Mouse (Mus musculus) heart, postnatal 0 days (tissue): ENCODE data around the gene Grin2c. TPM values are rescaled to one million over a fixed set of nuclear protein-coding genes. Genes with fewer than 3 reads are reported as not detected.

Experiments
- ATAC-seq: fragments of 200-750 bp; cut with Nextera tagmentation; 2 replicates; pipeline ENCODE4 v1.8.0; 2017; ENCODE audit warnings: low read depth, moderate number of reproducible peaks, moderate library complexity; ENCODE audit not compliant: insufficient read depth
- DNase-seq: peaks from one replicate; pipeline ENCODE4 v3.0.0-alpha.2; 2016; ENCODE audit warnings: low spot score
- H3K27ac ChIP-seq: fragments of 300-500 bp; sonication (generic); 2 replicates; pipeline ENCODE4 v1.5.1; 2014; ENCODE audit warnings: low read depth, mild to moderate bottlenecking
- H3K27me3 ChIP-seq: fragments of 300-500 bp; sonication (generic); 2 replicates; pipeline ENCODE4 v1.6.1; 2014; ENCODE audit warnings: low read length, mixed read lengths; ENCODE audit not compliant: control insufficient read depth, insufficient read depth
- H3K36me3 ChIP-seq: fragments of 300-500 bp; sonication (generic); replicated peaks from 2 replicates; pipeline ENCODE4 v1.6.1; 2014; ENCODE audit warnings: low read length, mixed read lengths; ENCODE audit not compliant: control insufficient read depth, insufficient read depth
- H3K4me1 ChIP-seq: fragments of 300-500 bp; sonication (generic); 2 replicates; pipeline ENCODE4 v1.6.1; 2014; ENCODE audit warnings: antibody characterized with exemption; ENCODE audit not compliant: control insufficient read depth, insufficient read depth
- H3K4me2 ChIP-seq: fragments of 300-500 bp; sonication (generic); 2 replicates; pipeline ENCODE4 v1.6.1; 2014; ENCODE audit warnings: low read depth, mild to moderate bottlenecking, low read length, moderate library complexity
- H3K4me3 ChIP-seq: fragments of 300-500 bp; sonication (generic); 2 replicates; pipeline ENCODE4 v1.5.1; 2014; ENCODE audit warnings: low read depth, low read length
- H3K9ac ChIP-seq: fragments of 300-500 bp; sonication (generic); replicated peaks from 2 replicates; pipeline ENCODE4 v1.6.1; 2014; ENCODE audit warnings: low read depth, low read length, mixed read lengths
- H3K9me3 ChIP-seq: fragments of 300-500 bp; sonication (generic); replicated peaks from 2 replicates; pipeline ENCODE4 v1.6.1; 2016; ENCODE audit warnings: low read length; ENCODE audit not compliant: control insufficient read depth
- CTCF ChIP-seq: IDR thresholded peaks from 2 replicates; pipeline ENCODE4 v1.5.1; 2016; ENCODE audit warnings: antibody characterized with exemption, control low read depth, low read depth
- EP300 ChIP-seq: IDR thresholded peaks from 2 replicates; pipeline ENCODE4 v1.6.1; 2016; ENCODE audit warnings: antibody characterized with exemption, low read depth
- WGBS: fragments of 180-500 bp; shearing (Covaris S2); extraction: QIAGEN DNeasy Blood & Tissue Kit; methylation state at CpG from one replicate; pipeline ENCODE4 v1.1.7; 2014; 5-methylcytosine and 5-hydroxymethylcytosine counted together
- polyA plus RNA-seq: library from polyadenylated mRNA; unstranded; fragments of >200 nt; fragmentation: Nextera tagmentation; extraction: Ambion mirVana; gene quantifications from 2 replicates; pipeline ENCODE4 v1.2.1, GENCODE M21; 2015
- total RNA-seq: library from RNA; depleted of rRNA; stranded (reverse); fragments of >200 nt; gene quantifications from 2 replicates; pipeline ENCODE4 v1.2.3, GENCODE M21; 2014; ENCODE audit warnings: low replicate concordance

Gene Grin2c
- total and polyA plus RNA-seq, 2 experiments from 2014 or later = 1.6 TPM; not detected in 1

- 95% methylated on average over 8 of the region's 8 CpGs for WGBS
- 0 out of 2 replicates have a peak, but pooled peaks cover 3% of the 10 kb centered on the region for H3K4me1 ChIP-seq
- peaks cover 34% of the 10 kb centered on the region for H3K27me3 ChIP-seq
Observed at GRCm38 (mm10) chr11:115244840-115245239, 22.2 kb downstream of the Grin2c start.

GRCm38 (mm10) chr11:115243783-115244182, 23.3 kb downstream of the Grin2c start:
- DNase-seq = no peak
- ATAC-seq = no peak
- no peak overlapping the region for H3K27ac ChIP-seq
- H3K4me3 ChIP-seq = no peak overlapping the region
- TF ChIP-seq EP300 (no peak), CTCF (no peak)
- no peak overlapping the region for H3K4me2 ChIP-seq
- no peaks in the 10 kb centered on the region for H3K9me3 ChIP-seq
- no peak overlapping the region for H3K9ac ChIP-seq
- WGBS = 92% methylated on average over 12 of the region's 12 CpGs
- peaks cover 24% of the 10 kb centered on the region for H3K27me3 ChIP-seq
- no peaks in the 10 kb centered on the region for H3K4me1 ChIP-seq
- peaks cover 15% of the 10 kb centered on the region for H3K36me3 ChIP-seq

More at GRCm38 (mm10) chr11:115244840-115245239, 22.2 kb downstream of the Grin2c start:
- Histone ChIP-seq H3K27ac (no peak overlapping the region), H3K4me2 (no peak overlapping the region), H3K9me3 (no peaks in the 10 kb centered on the region), H3K4me3 (no peak overlapping the region), H3K36me3 (peaks cover 15% of the 10 kb centered on the region), H3K9ac (no peak overlapping the region)
- ATAC-seq (no peak), DNase-seq (no peak)
- TF ChIP-seq CTCF (no peak), EP300 (no peak)

DNA sequence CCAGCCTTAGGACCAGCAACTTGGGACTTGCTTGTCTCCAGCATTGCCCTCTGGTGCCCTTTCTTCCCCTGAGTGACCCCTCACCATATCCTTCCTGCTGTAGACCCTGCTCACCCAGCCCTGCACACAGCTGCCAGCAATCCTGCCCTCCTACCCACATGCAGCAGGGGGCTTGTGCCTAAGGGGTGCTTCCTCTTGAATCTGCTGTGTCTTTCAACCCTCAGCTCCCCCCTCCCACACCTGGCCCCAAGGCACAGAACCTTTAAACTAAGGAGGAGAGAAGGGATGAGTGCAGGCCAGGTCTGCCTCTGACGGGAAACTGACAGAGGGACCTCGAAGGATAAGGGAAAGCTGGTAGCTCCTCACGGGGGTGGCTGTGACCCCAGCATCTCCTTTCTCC, 24.3 kb downstream of the Grin2c start:
- Histone ChIP-seq H3K4me2 (no peak overlapping the region), H3K27ac (no peak overlapping the region), H3K9me3 (no peaks in the 10 kb centered on the region), H3K36me3 (peaks cover 15% of the 10 kb centered on the region), H3K4me1 (no peaks in the 10 kb centered on the region), H3K27me3 (peaks cover 13% of the 10 kb centered on the region), H3K9ac (no peak overlapping the region), H3K4me3 (no peak overlapping the region)
- ATAC-seq (no peak), DNase-seq (no peak)
- 74% methylated on average over 3 of the region's 3 CpGs for WGBS
- no peak for TF ChIP-seq CTCF
- no peak for TF ChIP-seq EP300

GRCm38 (mm10) chr11:115241402-115241801, 25.6 kb downstream of the Grin2c start:
- Histone ChIP-seq H3K27me3 (peaks cover 3% of the 10 kb centered on the region; the same call in 1 of the 2 replicates), H3K4me1 (no peaks in the 10 kb centered on the region), H3K9ac (no peak overlapping the region), H3K9me3 (no peaks in the 10 kb centered on the region), H3K4me3 (no peak overlapping the region), H3K4me2 (no peak overlapping the region), H3K27ac (no peak overlapping the region), H3K36me3 (peaks cover 15% of the 10 kb centered on the region)
- DNase-seq = no peak
- TF ChIP-seq CTCF (no peak), EP300 (no peak)
- no peak for ATAC-seq
- 77% methylated on average over 11 of the region's 11 CpGs for WGBS

DNA sequence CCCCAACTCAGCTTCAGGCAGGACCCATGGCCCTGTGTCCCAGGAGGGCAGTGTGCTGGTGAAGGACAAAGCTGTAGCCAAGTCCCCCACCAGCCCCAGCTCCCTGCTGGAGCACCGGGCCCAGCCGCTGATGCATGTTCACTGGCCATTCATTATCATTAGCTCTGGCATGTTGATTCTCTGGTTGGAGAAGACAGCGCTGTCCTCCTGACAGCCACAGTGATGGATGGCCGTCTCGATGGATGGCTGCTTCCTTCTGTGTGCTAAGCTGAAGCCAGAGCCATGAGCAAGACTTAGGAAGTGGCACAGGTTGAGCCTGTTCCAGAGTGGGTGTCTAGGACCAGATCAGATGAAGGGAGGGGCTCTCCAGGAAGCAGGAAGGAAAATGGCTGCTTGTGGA, 30.5 kb downstream of the Grin2c start:
- DNase-seq = no peak
- Histone ChIP-seq H3K4me1 (no peaks in the 10 kb centered on the region), H3K4me2 (no peak overlapping the region), H3K9ac (no peak overlapping the region), H3K27me3 (no peaks in the 10 kb centered on the region), H3K27ac (no peak overlapping the region), H3K9me3 (no peaks in the 10 kb centered on the region), H3K36me3 (no peaks in the 10 kb centered on the region), H3K4me3 (no peak overlapping the region)
- no peak for ATAC-seq
- TF ChIP-seq CTCF = no peak
- TF ChIP-seq EP300 = no peak
- 50% methylated on average over 5 of the region's 5 CpGs for WGBS

GRCm38 (mm10) chr11:115234320-115235044, 32.6 kb downstream of the Grin2c start:
- no peak overlapping the region for H3K4me2 ChIP-seq
- no peak for ATAC-seq
- no peaks in the 10 kb centered on the region for H3K9me3 ChIP-seq
- 60% methylated on average over 15 of the region's 15 CpGs for WGBS
- H3K27me3 ChIP-seq = no peaks in the 10 kb centered on the region
- H3K4me3 ChIP-seq = no peak overlapping the region
- H3K4me1 ChIP-seq = peaks cover 8% of the 10 kb centered on the region; the same call in 1 of the 2 replicates
- no peaks in the 10 kb centered on the region for H3K36me3 ChIP-seq
- TF ChIP-seq EP300 (no peak), CTCF (no peak)
- H3K9ac ChIP-seq = no peak overlapping the region
- H3K27ac ChIP-seq = no peak overlapping the region
- no peak for DNase-seq
